Mouse (Mus musculus) olfactory bulb, adult 2 months (tissue): ENCODE measurements around the gene Ghsr.

ENCODE experiments used
- CTCF ChIP-seq: fragments of 200-500 bp; IDR thresholded peaks from 2 replicates; pipeline ENCODE4 v1.5.1; 2012; ENCODE audit warnings: low read depth, mild to moderate bottlenecking, low read length, moderate library complexity; ENCODE audit not compliant: insufficient read depth
- POLR2A ChIP-seq: fragments of 200-500 bp; IDR thresholded peaks from 2 replicates; pipeline ENCODE4 v1.6.1; 2012; ENCODE audit warnings: mild to moderate bottlenecking, low read depth, low read length, moderate library complexity; ENCODE audit not compliant: insufficient read depth

GRCm38 (mm10) chr3:27416786-27417185 lies 45.6 kb downstream of the Ghsr start:
- no peak for TF ChIP-seq CTCF
- no peak for TF ChIP-seq POLR2A
